Mouse (Mus musculus) frontal cortex, adult 2 months (tissue): Measurements from ENCODE around the gene Kifc3. TPM values are rescaled to one million over a fixed set of nuclear protein-coding genes. Genes with fewer than 3 reads are reported as not detected.

Experiments
- DNase-seq, 2 experiments: peaks; one replicate each; pipeline ENCODE4 v3.0.0; 2022; ENCODE audit warnings: low spot score in 1 of 2; ENCODE audit errors: extremely low spot score in 1 of 2
- polyA plus RNA-seq: library from polyadenylated mRNA; depleted of rRNA; stranded (reverse); fragments of >200 nt; gene quantifications from 2 replicates; pipeline ENCODE4 v1.2.3, GENCODE M21; 2012

The Kifc3 gene
- polyA plus RNA-seq, 1 experiment: 60.9 TPM

GRCm38 (mm10) chr8:95159344-95159743, 43.3 kb downstream of the Kifc3 start:
- no peak for DNase-seq

- DNase-seq: no peak
These were observed 44.0 kb downstream of the Kifc3 start for GRCm38 (mm10) chr8:95158654-95159053.

- no peak for DNase-seq
These were observed 45.5 kb downstream of the Kifc3 start for GRCm38 (mm10) chr8:95157145-95157544.

GRCm38 (mm10) chr8:95156108-95156507, 46.5 kb downstream of the Kifc3 start:
- no peak for DNase-seq

- no peak for DNase-seq
These were observed 47.3 kb downstream of the Kifc3 start for GRCm38 (mm10) chr8:95155361-95155760.

GRCm38 (mm10) chr8:95154654-95155053, 48.0 kb downstream of the Kifc3 start:
- DNase-seq: no peak

- DNase-seq: no peak
These were observed 48.6 kb downstream of the Kifc3 start for GRCm38 (mm10) chr8:95154056-95154455.

GRCm38 (mm10) chr8:95150608-95151007, 52.0 kb downstream of the Kifc3 start:
- no peak for DNase-seq

- no peak for DNase-seq
These were observed 53.2 kb downstream of the Kifc3 start for GRCm38 (mm10) chr8:95149426-95149825.

- DNase-seq: no peak
These were observed 55.8 kb downstream of the Kifc3 start for GRCm38 (mm10) chr8:95146846-95147245.

GRCm38 (mm10) chr8:95146044-95146745, 56.4 kb downstream of the Kifc3 start:
- DNase-seq: no peak

- no peak for DNase-seq
These were observed 58.0 kb downstream of the Kifc3 start for GRCm38 (mm10) chr8:95144631-95145015.

- DNase-seq: no peak
These were observed 58.6 kb downstream of the Kifc3 start for GRCm38 (mm10) chr8:95143805-95144630.

GRCm38 (mm10) chr8:95142985-95143804, 59.4 kb downstream of the Kifc3 start:
- DNase-seq: peak; percentile 32 to 52

GRCm38 (mm10) chr8:95142075-95142831, 60.4 kb downstream of the Kifc3 start:
- DNase-seq: peak; percentile 82 to 90

GRCm38 (mm10) chr8:95141469-95142074, 61.0 kb downstream of the Kifc3 start:
- DNase-seq: no peak

- no peak for DNase-seq
These were observed 61.6 kb downstream of the Kifc3 start for GRCm38 (mm10) chr8:95141026-95141425.

- no peak for DNase-seq
These were observed 62.1 kb downstream of the Kifc3 start for GRCm38 (mm10) chr8:95140555-95140954.

GRCm38 (mm10) chr8:95139051-95139365, 63.6 kb downstream of the Kifc3 start:
- DNase-seq: no peak
